Comparison of ENCODE assay signal across 27 mouse cellular contexts in the genomic region with DNA sequence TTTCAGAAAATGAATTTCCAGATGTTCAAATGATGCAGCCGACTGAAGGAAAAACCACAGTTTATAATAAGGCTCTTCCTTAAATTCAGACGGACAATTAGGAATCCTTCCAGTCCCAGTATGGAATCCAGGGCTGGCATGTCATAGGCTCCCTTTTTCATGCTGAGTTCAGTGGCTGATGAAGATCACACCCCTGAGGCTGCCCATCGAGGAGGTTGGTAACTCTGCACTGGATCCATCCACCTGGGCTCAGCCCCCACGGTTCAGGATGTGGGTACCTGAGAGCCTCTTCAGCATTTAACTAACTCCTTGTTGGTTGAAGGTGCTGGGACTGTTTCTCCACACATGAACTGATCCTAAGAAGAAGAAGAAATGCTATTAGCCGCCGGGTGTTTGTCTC. TPM values are rescaled to one million over a fixed set of nuclear protein-coding genes. Genes with fewer than 3 reads are reported as not detected.
A peak's percentile ranks its signal among the peaks of the same experiment; 100 is the strongest.
DNase-seq lines count a peak whose midpoint lies in the region; ATAC-seq lines count a peak whose summit lies in the region.
"Had no signal": no experiment of that assay in that cellular context is flagged by ENCODE, and none has a peak within 500 bp of the region (broad histone marks: within the 10 kb centered on the region; RNA-seq: fewer than 3 reads in every experiment).

No protein-coding gene starts in this region.

- H3K9ac ChIP-seq in midbrain, embryonic 11.5 days (ENCODE audit: low read length): no peak overlapping the region
- no peak overlapping the region for H3K9ac ChIP-seq in midbrain, embryonic 14.5 days (replicated peaks; ENCODE audit: low read length)

- no peak overlapping the region for H3K4me2 ChIP-seq in midbrain, embryonic 11.5 days
- H3K4me2 ChIP-seq in midbrain, embryonic 14.5 days (ENCODE audit: low read length): no peak overlapping the region

- peaks cover 29% of the 10 kb centered on the region for H3K36me3 ChIP-seq in heart, embryonic 10.5 days
- peaks cover 9% of the 10 kb centered on the region; the same call in 1 of the 2 replicates for H3K36me3 ChIP-seq in midbrain, embryonic 11.5 days (ENCODE audit: control insufficient read depth, insufficient read depth, low read length)
- peaks cover 27% of the 10 kb centered on the region for H3K36me3 ChIP-seq in midbrain, embryonic 14.5 days (ENCODE audit: control insufficient read depth, insufficient read depth, low read length)

- DNase-seq in heart, adult 11 months: peak; percentile 83
- no peak for DNase-seq in heart, adult 8-10 months (ENCODE audit: low spot score)
- peak; percentile 69 for DNase-seq in heart, embryonic 10.5 days (ENCODE audit: low spot score)
- no peak for DNase-seq in heart, postnatal 10 days
- peak; percentile 56 for DNase-seq in midbrain, embryonic 11.5 days (ENCODE audit: low spot score, missing footprints)
- no peak for DNase-seq in midbrain, embryonic 14.5 days
- DNase-seq: adrenal gland, adult 2 months; adrenal gland, adult 8-10 months; adrenal gland, postnatal 10 days; adrenal gland, postnatal 14 days; adrenal gland, postnatal 25 days; adrenal gland, postnatal 36 days; B cell, adult 2 months; cerebellum, adult 11 months; cerebellum, adult 11-12 months; cerebellum, adult 18-20 months had no signal

- H3K9me3 ChIP-seq in heart, embryonic 10.5 days: no peaks in the 10 kb centered on the region
- no peaks in the 10 kb centered on the region for H3K9me3 ChIP-seq in midbrain, embryonic 11.5 days (ENCODE audit: control insufficient read depth, low read length)
- H3K9me3 ChIP-seq in midbrain, embryonic 14.5 days (ENCODE audit: control insufficient read depth, low read length): no peaks in the 10 kb centered on the region
- H3K9me3 ChIP-seq: G1E had no signal

- H3K4me3 ChIP-seq in heart, embryonic 10.5 days: no peak overlapping the region
- H3K4me3 ChIP-seq in midbrain, embryonic 11.5 days (ENCODE audit: low read depth, low read length): no peak overlapping the region
- no peak overlapping the region for H3K4me3 ChIP-seq in midbrain, embryonic 14.5 days (replicated peaks; ENCODE audit: low read depth, low read length)

- 93% methylated on average over 6 of the region's 6 CpGs for WGBS in heart, embryonic 10.5 days
- 95% methylated on average over 6 of the region's 6 CpGs for WGBS in midbrain, embryonic 11.5 days
- 96% methylated on average over 6 of the region's 6 CpGs for WGBS in midbrain, embryonic 14.5 days

- no peak overlapping the region for H3K27ac ChIP-seq in heart, embryonic 10.5 days
- H3K27ac ChIP-seq in midbrain, embryonic 11.5 days (ENCODE audit: low read depth, low read length): no peak overlapping the region
- no peak overlapping the region for H3K27ac ChIP-seq in midbrain, embryonic 14.5 days (replicated peaks; ENCODE audit: low read depth, low read length)

- H3K4me1 ChIP-seq in heart, embryonic 10.5 days: peaks cover 12% of the 10 kb centered on the region; the same call in 1 of the 2 replicates
- H3K4me1 ChIP-seq in midbrain, embryonic 11.5 days (ENCODE audit: control insufficient read depth, insufficient read depth, low read length): peaks cover 8% of the 10 kb centered on the region
- H3K4me1 ChIP-seq in midbrain, embryonic 14.5 days (ENCODE audit: control insufficient read depth, insufficient read depth, low read length): peaks cover 17% of the 10 kb centered on the region

- ATAC-seq in midbrain, embryonic 11.5 days (ENCODE audit: low FRiP score): no peak
- no peak for ATAC-seq in midbrain, embryonic 14.5 days (ENCODE audit: low FRiP score, low TSS enrichment)
- ATAC-seq: activated CD4-positive, CD25-positive, alpha-beta regulatory T cell, adult 4 months; CD4-positive, CD25-positive, alpha-beta regulatory T cell, adult 4 months; Patski had no signal

- intact Hi-C loops in heart, postnatal 10 days (cut with DNase I): loop anchor here (5.0 kb wide), 1 partner anchor 441 kb away; the partner anchor contains the start of genes Btd, Gm49387 and Hacl1

- no peaks in the 10 kb centered on the region for H3K27me3 ChIP-seq in heart, embryonic 10.5 days (ENCODE audit: insufficient read depth, poor library complexity, severe bottlenecking)
- H3K27me3 ChIP-seq in midbrain, embryonic 11.5 days (ENCODE audit: control insufficient read depth, insufficient read depth, low read length): no peaks in the 10 kb centered on the region
- H3K27me3 ChIP-seq in midbrain, embryonic 14.5 days (ENCODE audit: control insufficient read depth, insufficient read depth, low read length): no peaks in the 10 kb centered on the region
- H3K27me3 ChIP-seq: CH12.LX, Patski had no signal

RNA-seq across cellular contexts. Expression of gene Oxnad1, which starts 2.3 kb away (rescaled TPM):
- 10 to 100 TPM; 52.2 to 73.4 (median 56.4) TPM for total RNA-seq in heart, adult 8-10 months (2022)
- polyA plus RNA-seq in heart, embryonic 10.5 days (2016; fragmentation: Nextera tagmentation; extraction: Ambion mirVana): 26.5 and 36.6 TPM in 2 replicates
- total RNA-seq in heart, postnatal 10 days (2021): 10 to 100 TPM; 45.1 to 49.3 TPM
- 21.6 and 25.8 TPM in 2 replicates for polyA plus RNA-seq in midbrain, embryonic 11.5 days (2014; fragmentation: Nextera tagmentation; extraction: Ambion mirVana)
- polyA plus RNA-seq in midbrain, embryonic 14.5 days (2014; fragmentation: Nextera tagmentation; extraction: Ambion mirVana): 11.7 and 16.4 TPM in 2 replicates

RNA-seq across cellular contexts. Expression of gene Dph3, which starts 2.6 kb away (rescaled TPM):
- 10 to 100 TPM; 73.7 to 91.2 (median 82.8) TPM for total RNA-seq in heart, adult 8-10 months (2022)
- 90.6 and 102 TPM in 2 replicates for polyA plus RNA-seq in heart, embryonic 10.5 days (2016; fragmentation: Nextera tagmentation; extraction: Ambion mirVana)
- total RNA-seq in heart, postnatal 10 days (2021): 10 to 100 TPM; 83.4 to 83.7 TPM
- 93.2 and 94.8 TPM in 2 replicates for polyA plus RNA-seq in midbrain, embryonic 11.5 days (2014; fragmentation: Nextera tagmentation; extraction: Ambion mirVana)
- 81.2 and 93.2 TPM in 2 replicates for polyA plus RNA-seq in midbrain, embryonic 14.5 days (2014; fragmentation: Nextera tagmentation; extraction: Ambion mirVana)

RNA-seq across cellular contexts. Expression of gene Galnt15, which starts 54.1 kb away (rescaled TPM):
- 10 to 100 TPM; 13.9 to 22.2 (median 18.3) TPM for total RNA-seq in heart, adult 8-10 months (2022)
- 0.18 and 0.38 TPM in 2 replicates for polyA plus RNA-seq in heart, embryonic 10.5 days (2016; fragmentation: Nextera tagmentation; extraction: Ambion mirVana)
- 10 to 100 TPM; 11.6 to 13.0 TPM for total RNA-seq in heart, postnatal 10 days (2021)
- 0.08 and 0.11 TPM in 2 replicates for polyA plus RNA-seq in midbrain, embryonic 11.5 days (2014; fragmentation: Nextera tagmentation; extraction: Ambion mirVana)
- 0.25 and 0.39 TPM in 2 replicates for polyA plus RNA-seq in midbrain, embryonic 14.5 days (2014; fragmentation: Nextera tagmentation; extraction: Ambion mirVana)
- total RNA-seq: CH12.LX, ES-E14 had no signal
- polyA plus RNA-seq: activated CD4-positive, CD25-positive, alpha-beta regulatory T cell, adult 4 months; CD4-positive, CD25-positive, alpha-beta regulatory T cell, adult 4 months; G1E had no signal

RNA-seq across cellular contexts. Expression of gene Msmb, which starts 58.9 kb away (rescaled TPM):
- not detected for total RNA-seq in heart, adult 8-10 months (2022)
- polyA plus RNA-seq in heart, embryonic 10.5 days (2016; fragmentation: Nextera tagmentation; extraction: Ambion mirVana): not detected in 2 replicates
- total RNA-seq in heart, postnatal 10 days (2021): not detected
- polyA plus RNA-seq in midbrain, embryonic 11.5 days (2014; fragmentation: Nextera tagmentation; extraction: Ambion mirVana): not detected in 2 replicates
- not detected in 2 replicates for polyA plus RNA-seq in midbrain, embryonic 14.5 days (2014; fragmentation: Nextera tagmentation; extraction: Ambion mirVana)
- total RNA-seq: adrenal gland, adult 18-20 months; adrenal gland, adult 2 months; adrenal gland, adult 8-10 months; adrenal gland, postnatal 10 days; adrenal gland, postnatal 14 days; adrenal gland, postnatal 25 days; adrenal gland, postnatal 36 days; adrenal gland, postnatal 4 days; CH12.LX; ES-E14; MEL had no signal
- polyA plus RNA-seq: adrenal gland, adult 2 months; brain, embryonic 14.5 days; C2C12; CD4-positive, CD25-positive, alpha-beta regulatory T cell, adult 4 months; G1E; Patski had no signal

Comparison
In these comparisons a context has a peak if more than half of its experiments do, and no peak if none do; other contexts are left out.
1. DNase-seq: peak in heart, adult 11 months (single experiment), heart, embryonic 10.5 days (single experiment) and midbrain, embryonic 11.5 days (single experiment); none in heart, adult 8-10 months (single experiment), heart, postnatal 10 days (0 of 2) and midbrain, embryonic 14.5 days (single experiment).